Mouse (Mus musculus): ENCODE measurements at regions not wholly inside any gene's neighbourhood (a gene's known extent, or its start where the extent isn't known, plus 50 kb on each side); places are given as distances from the start of the nearest gene placed in this dataset.
"Not testable (repeated sequence)": the region's sequence is repeated elsewhere in the genome, so short reads cannot be mapped to it uniquely, and the experiment has no call there.

GRCm38 (mm10) chr7:83399668-83400067 is 185.1 kb upstream of the Tmc3 start:
- DNase-seq (ENCODE audit: low spot score), result no peak

GRCm38 (mm10) chr7:83401001-83401400 is 183.7 kb upstream of the Tmc3 start:
- DNase-seq (ENCODE audit: low spot score), result no peak

DNA sequence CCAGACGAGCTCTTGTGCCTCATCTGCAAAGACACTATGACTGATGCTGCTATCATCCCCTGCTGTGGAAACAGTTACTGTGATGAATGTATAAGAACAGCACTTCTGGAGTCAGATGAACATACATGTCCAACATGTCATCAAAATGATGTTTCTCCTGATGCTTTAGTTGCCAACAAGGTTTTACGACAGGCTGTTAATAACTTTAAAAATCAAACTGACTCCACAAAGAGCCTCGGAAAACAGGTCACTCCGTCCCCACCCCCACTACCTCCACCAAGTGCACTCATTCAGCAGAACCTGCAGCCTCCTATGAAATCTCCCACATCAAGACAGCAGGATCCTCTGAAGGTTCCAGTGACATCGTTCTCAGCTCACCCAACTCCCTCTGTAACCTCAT is 172.0 kb upstream of the Tmc3 start:
- not testable (repeated sequence) for DNase-seq (ENCODE audit: low spot score)

- no peak for DNase-seq (ENCODE audit: low spot score)
Observed at GRCm38 (mm10) chr7:83429929-83430556, 154.7 kb upstream of the Tmc3 start.

GRCm38 (mm10) chr7:83431094-83431493 is 153.6 kb upstream of the Tmc3 start:
- peak; percentile 46 for DNase-seq (ENCODE audit: low spot score)

DNA sequence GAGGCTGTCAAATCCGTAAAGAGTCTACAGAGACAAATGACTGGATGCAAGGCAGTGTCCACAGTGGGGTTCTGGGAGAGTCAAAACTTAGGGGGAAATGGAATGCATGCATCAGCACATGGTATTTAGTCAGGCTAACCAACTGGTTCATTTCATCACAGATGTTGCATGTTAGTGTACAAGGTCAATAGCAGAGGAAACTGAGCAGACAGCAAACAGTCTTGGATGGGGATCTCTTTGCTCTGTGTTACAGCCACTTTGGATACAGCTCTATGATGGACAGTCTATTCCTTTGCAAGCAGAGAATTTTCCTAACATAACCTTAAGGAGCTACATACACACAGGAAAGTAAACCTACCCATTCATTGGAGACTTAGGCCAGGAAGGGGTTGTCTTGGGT is 151.9 kb upstream of the Tmc3 start:
- DNase-seq (ENCODE audit: low spot score), result no peak

- no peak for DNase-seq (ENCODE audit: low spot score)
Observed at GRCm38 (mm10) chr7:83433959-83434715, 150.6 kb upstream of the Tmc3 start.

- no peak for DNase-seq (ENCODE audit: low spot score)
Observed at GRCm38 (mm10) chr7:83438538-83439393, 146.0 kb upstream of the Tmc3 start.

DNA sequence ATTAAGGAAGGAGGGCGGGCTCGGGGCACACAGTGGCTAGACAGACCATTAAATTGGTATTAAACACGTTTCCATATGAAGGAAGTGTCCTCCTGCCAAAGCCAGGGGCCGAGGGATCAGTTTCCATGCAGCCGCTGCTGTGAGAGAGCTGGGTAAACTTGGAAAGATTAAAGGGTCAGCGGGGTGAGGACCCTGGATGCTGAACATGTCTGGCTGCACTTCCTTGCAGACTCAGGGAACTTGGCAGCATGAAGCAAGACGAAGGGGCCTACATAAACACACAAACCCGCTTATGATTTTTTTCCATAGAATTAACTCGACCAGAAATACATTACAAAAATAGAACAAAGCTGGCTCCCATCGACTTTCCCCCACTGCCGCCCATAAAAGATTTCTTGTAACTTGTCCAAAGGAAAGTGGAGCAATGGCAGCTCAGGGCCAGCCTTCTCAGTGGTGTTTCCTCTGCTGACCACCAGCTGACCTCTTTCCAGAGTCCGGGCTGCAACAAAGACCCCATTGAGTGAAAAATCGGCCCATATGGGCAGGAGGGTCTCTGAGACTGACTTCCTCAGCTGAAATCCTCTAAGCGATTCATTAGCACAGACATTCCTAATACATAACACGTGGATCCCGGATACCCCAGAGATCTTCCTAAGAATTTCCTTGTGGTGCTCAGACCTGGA is 141.0 kb upstream of the Tmc3 start:
- DNase-seq (ENCODE audit: low spot score), result no peak

- DNase-seq (ENCODE audit: low spot score), result no peak
Observed at GRCm38 (mm10) chr7:83444279-83444615, 140.5 kb upstream of the Tmc3 start.

DNA sequence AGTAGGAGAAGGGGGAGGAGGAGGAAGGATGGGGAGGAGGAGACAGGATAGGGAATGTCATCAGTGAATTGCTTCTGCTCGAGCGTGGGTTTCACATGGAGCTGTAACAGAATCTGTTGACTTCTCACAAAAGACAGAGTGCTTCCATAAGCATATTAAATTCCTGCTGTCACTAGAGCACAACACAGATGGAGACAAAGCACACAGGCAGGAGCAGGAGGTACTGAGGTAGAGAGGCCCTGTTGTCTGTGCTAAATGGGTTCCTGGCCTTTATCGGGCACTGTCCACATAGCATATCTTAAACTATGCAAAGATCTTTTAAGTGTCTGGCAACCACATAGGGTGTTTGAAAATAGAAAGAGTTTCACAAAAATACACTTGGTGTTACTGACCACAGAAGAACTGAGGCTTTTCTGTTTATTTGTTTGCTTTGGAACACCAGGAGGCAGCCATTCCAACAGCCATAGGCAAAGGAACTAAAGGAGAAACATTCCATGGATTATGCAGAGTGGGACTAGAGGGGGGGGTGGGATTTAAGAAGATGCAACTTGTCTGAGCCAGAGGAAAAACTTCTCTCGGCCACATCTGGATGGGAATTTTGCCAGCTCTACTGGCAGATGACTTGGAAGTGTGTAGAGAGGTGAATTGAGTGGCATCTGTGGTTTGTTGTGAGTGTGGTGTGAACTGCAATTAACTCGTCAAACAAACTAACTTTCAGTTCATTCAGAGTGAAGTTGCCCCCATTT is 139.4 kb upstream of the Tmc3 start:
- no peak for DNase-seq (ENCODE audit: low spot score)

- DNase-seq (ENCODE audit: low spot score), result peak; percentile 17
Observed at GRCm38 (mm10) chr7:83450346-83450745, 134.4 kb upstream of the Tmc3 start.

DNA sequence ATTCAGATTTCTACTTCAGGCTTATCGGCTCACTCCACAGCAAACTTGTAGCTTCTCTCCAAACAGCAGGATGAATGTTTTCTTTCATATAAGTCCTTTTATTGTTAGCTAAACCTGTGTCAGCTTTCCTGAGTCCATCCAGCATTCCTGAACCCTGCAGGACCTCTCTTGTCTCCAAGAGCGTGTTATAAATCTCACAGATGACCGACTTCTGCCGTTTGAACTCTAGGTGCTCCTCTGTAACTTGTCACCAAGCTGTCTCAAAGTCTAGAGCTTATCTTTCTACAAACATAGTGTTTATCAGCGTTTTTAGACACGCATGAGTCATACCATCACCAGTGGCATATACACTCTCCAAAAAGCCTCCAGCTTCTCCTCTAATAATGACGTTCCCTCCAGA is 132.4 kb upstream of the Tmc3 start:
- DNase-seq (ENCODE audit: low spot score), result no peak

- DNase-seq (ENCODE audit: low spot score), result no peak
Observed at GRCm38 (mm10) chr7:83459520-83459919, 125.2 kb upstream of the Tmc3 start.

DNA sequence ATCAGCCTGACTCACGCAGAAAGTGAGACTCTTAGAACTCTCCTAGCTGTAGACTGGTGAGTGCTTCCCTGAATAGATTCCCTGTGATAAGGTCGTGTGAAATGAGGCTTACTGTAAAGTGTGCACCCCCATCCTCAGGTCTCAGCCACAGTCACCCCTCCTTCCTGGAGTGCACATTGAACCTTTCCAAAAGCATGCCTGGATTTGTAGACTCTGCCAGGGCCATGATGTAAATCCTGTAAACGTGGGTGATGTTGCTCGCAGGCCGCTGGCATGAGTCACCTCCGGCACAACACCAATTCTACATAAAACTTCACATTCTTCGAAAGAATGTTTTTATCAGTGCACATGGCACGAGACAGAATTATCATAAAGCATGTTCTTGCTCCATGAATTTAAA is 117.7 kb upstream of the Tmc3 start:
- no peak for DNase-seq (ENCODE audit: low spot score)

DNA sequence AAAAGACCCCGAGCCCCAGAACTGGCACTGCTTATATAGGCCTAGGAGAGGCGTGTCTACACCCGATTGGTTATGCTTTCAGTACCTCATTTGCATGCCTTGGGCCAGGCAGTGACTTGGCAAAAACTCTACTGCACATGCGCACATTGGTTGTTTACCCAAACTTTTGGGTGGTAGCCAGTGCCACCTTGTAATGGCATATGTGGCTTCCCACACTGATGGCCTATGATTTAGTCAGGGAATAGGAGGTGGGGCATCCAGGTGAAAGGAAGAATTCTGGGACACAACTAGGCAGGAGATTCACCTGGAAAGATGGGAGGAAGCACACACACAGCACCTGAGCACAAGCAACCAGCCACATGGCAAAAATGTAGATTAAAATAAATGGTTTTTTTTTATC is 114.9 kb upstream of the Tmc3 start:
- DNase-seq (ENCODE audit: low spot score), result not testable (repeated sequence)

DNA sequence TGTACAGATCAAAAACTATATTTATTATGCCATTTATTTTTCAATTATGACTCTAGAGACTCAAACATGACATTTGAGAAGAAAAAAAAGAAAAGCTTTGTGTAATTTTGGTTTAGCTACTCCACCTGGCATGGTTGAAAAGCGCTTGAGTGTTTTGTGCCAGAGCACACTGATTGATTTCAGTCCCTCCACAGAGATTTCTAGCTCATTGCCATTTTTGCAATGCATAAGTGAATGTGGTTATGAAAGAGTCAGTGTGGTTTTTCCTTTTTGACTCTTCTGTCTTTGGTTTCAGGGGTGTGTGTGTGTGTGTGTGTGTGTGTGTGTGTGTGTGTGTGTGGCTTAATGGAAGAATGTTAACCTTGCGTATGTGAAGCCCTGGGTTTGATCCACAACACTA is 113.6 kb upstream of the Tmc3 start:
- no peak for DNase-seq (ENCODE audit: low spot score)

GRCm38 (mm10) chr7:83474471-83474870 is 110.3 kb upstream of the Tmc3 start:
- no peak for DNase-seq (ENCODE audit: low spot score)

- DNase-seq (ENCODE audit: low spot score), result no peak
Observed at GRCm38 (mm10) chr7:83474986-83475385, 109.7 kb upstream of the Tmc3 start.

- no peak for DNase-seq (ENCODE audit: low spot score)
Observed at GRCm38 (mm10) chr7:83475438-83476160, 109.1 kb upstream of the Tmc3 start.

GRCm38 (mm10) chr7:83476161-83476495 is 108.6 kb upstream of the Tmc3 start:
- no peak for DNase-seq (ENCODE audit: low spot score)
